Mouse (Mus musculus) spleen, postnatal 36 days (tissue): ENCODE results near the gene Actn4.

ENCODE experiments used
- DNase-seq, 2 experiments: peaks; one replicate each; pipeline ENCODE4 v3.0.0; 2022; ENCODE audit warnings: low spot score in 2 of 2, mixed read lengths in 1 of 2

Gene Actn4

GRCm38 (mm10) chr7:28950346-28951037 is 11.6 kb downstream of the Actn4 start:
- DNase-seq: no peak

DNA sequence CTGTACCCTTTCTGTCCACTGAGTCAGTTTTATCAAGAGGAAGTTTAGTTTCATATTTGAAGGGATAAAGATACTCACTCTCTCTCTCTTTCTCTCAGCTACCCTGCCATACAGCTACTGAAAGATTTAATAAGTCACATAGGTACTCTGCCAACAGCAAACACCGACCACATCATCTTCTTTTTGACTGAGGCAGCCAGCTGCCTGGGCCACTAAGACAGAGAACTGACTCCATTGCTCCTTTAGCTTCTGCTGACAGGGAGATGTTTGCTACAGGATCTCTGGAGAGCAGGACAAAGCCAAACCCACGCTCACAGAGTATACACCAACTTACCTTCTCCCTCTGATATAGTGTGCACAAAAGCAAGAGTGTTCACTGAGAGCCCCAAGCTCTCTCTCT is 12.8 kb downstream of the Actn4 start:
- no peak for DNase-seq

- no peak for DNase-seq
Observed at GRCm38 (mm10) chr7:28948746-28949145, 13.4 kb downstream of the Actn4 start.

DNA sequence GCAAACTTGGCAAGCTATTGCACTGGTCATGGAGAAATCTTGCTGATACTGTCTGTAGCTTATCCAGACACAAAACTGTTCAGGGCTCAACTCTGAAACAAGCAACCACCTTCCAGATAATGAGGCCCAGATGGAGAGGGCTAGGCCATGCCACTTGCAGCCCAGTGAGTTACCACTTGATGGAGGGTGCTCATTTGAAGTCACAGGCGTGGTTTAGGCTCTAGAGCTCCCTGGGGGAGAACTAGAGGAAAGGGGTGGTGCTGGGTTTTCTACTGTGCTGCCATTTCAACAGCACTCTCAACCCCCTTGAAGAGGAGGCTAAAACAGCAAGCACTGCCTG is 15.9 kb downstream of the Actn4 start:
- DNase-seq: no peak

DNA sequence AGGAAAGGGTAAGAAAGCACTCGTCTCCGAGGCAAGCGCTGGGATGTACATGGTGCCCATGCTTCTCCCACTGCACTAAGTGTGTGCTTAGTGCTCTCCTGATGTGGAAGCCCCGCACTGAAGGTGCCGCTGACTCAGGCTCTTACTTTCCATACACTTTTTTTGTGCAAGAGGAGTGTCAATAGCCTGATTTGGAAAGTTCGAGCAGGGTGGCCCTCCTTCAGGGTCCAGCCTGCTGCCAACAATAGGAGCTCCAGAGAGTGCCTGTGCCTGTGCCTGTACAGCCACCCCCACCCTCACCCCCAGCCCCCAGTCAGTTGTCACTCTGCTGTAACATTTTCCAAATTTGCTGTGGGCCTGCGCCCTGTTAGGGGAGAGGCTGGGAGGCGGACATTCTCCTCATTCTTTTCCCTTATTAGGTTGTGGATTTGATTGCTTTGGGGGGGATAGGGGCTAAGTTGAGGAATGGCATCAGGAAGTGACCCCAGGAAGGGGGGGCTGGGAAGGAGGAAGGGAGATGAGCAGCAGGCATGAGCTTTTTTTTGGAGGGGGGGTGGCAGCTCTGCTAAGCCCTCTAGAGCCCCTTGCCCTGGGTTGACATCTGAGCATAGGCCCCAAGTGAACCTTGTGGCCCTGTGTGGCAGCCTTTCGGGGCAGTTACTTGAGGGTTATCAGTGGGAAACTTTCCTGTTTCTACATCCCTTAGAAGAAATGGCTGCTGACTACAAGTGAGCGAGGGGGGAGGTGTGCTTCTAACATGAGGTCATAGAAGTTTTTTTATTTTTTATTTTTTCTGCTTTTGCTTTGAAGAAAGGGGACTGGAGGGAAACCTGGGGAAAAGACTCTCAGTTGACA is 16.5 kb downstream of the Actn4 start:
- no peak for DNase-seq

GRCm38 (mm10) chr7:28944756-28945415 is 17.3 kb downstream of the Actn4 start:
- DNase-seq: no peak

DNA sequence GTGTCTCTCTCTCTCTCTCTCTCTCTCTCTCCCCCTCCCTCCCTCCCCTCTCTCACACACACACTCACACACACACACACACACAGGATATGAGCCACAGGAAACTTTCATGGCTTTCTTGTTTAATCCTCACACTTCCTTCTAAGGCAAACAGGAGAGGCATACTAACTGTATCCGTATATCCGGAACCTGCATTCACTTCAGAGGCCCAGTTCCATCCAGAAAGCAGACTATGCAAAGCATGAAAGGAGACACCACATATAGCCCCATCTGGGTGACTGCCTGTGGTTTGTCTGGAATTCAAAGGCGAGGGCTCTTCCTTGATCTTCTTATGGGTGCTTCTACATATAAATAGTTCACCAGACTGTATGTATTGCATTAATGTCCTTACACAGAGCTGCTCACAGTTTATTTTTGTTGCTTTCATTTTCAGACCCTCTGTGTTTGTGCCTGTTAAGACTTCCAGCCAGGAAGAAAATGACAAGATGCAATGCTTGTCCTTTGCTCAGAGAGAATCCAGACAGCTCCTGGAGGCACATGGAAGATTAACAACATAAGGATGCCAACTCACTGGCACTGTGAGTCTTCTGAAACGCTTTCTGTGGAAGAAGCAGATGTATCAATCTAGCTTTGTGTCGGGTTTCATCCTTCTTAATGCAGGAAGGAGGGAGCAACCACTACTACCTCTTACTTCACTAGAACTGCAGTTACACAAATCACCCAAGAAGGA is 18.5 kb downstream of the Actn4 start:
- DNase-seq: no peak

GRCm38 (mm10) chr7:28941542-28941941 is 20.6 kb downstream of the Actn4 start:
- no peak for DNase-seq

- no peak for DNase-seq
Observed at GRCm38 (mm10) chr7:28941129-28941528, 21.0 kb downstream of the Actn4 start.

GRCm38 (mm10) chr7:28939418-28940183 is 22.5 kb downstream of the Actn4 start:
- no peak for DNase-seq

DNA sequence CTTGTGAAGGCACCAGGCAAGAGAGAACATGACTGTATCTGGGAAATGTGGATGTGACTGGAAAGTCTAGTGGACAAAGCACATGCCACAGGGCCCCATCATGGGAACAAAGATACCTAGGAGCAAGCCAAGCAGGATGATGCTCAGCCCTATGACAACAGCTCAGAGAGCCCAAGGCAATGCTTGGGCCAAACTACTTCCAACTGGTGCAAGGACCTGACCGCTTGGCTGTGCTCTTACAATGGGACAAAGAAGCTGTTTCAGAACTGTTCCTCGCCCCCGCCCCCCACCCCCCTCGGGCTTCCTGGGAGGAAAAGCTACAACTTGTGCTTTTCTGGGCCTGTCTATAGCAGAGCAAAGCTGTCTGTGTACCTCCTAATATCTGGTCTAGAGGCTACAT is 23.5 kb downstream of the Actn4 start:
- no peak for DNase-seq

GRCm38 (mm10) chr7:28936787-28937186 is 25.4 kb downstream of the Actn4 start:
- DNase-seq: no peak

DNA sequence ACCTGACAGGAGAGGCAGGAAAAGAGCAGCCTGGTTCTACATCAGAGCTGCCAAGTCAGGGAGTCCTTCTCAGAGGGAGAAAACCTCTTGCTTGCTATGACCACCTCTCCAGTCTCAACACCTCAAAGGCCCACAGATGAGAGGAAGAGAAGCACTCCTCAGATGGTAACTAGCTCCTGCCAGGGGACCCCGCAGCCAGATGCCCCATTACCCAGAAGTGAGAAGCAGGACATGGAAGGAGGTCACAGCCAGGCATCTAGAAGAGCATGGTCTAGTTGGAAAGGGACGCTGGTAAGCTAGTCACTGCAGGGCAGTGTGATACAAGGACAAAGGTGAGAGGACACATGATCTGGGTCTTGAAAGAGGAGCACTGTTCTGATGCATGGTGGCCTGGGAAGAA is 28.3 kb downstream of the Actn4 start:
- DNase-seq: no peak

GRCm38 (mm10) chr7:28932421-28933041 is 29.6 kb downstream of the Actn4 start:
- no peak for DNase-seq

GRCm38 (mm10) chr7:28931695-28932039 is 30.5 kb downstream of the Actn4 start:
- no peak for DNase-seq

DNA sequence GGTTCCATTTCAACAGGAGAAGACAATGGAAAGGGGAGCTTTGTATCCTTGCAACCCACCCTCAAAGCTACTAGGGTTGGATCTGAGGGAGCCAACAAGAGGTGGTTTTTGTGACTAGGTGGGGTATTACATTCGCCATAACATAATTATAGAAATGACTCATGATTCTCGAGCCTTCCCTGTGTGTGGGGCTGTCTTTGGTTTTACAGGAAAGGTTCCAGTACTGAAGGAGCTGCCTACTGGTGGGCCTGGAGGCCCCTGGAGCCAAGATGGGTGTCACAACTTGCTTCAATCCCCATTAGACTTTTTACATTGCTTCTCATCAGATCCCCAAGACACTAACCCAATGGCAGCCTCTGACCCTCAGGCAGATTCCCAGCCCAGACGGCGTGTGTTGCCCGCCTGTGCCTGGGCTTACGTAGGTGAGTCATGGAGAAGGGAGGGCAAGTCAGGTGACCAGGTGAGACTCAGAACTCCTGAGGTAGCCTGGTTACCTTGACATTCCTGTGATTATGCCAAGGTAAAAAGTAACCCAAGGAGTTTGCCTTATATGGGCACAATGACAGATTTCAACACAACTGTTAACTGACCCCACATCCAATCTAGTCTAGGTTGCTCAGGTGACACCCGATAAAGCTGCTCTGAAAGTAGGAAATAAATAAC is 31.0 kb downstream of the Actn4 start:
- no peak for DNase-seq

DNA sequence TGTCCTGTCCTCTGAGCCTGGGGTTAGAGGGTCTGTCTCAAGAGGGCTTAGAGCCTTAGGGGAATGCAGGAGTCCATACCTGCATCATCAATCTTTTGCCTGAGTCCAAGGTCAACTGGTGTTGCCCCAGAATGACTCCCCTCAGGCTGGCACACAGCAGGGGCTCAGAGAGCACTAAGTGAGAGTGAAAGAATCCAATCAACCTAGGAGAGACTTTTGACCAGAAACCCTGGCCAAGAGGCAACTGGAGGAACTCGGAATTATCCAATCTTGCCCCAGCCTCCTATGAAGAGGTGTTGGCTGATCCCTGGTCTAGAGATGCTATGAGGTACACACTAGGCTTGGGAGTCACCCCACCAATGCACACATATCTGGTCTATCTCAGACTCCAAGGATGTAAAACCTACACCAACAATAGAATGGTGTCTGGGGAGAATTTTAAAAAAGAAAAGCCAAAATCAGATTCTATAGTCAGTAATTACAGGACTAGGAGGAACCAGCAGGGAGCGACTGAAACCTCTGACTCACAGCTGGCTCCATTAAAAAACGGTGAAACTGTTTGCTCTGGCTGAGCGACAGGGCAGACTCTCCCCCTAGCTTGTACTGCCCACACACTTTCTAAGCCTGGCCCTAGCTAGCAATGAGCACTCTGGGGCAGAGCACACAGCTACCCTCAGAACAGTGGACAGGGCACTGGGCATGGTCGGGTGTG is 31.7 kb downstream of the Actn4 start:
- DNase-seq: no peak

DNA sequence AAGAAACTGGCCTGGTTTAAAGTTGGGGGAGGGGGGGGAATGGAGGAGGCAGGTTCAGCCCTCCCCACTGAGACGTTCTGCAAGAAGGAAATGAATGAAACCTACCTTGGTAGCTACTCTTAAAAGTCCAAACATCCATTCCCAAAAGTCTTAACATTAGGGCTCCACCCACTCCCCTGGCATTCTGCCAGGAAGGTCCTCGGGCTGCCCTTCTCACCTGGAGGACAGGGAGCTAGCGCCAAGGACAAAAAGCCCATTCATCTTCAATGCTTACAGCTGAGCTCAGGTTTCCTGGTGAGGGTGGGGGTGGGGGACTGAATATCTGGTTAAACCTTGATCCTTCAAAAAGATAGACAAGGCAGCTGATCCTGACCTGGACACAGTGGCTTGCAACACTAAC is 32.8 kb downstream of the Actn4 start:
- no peak for DNase-seq

DNA sequence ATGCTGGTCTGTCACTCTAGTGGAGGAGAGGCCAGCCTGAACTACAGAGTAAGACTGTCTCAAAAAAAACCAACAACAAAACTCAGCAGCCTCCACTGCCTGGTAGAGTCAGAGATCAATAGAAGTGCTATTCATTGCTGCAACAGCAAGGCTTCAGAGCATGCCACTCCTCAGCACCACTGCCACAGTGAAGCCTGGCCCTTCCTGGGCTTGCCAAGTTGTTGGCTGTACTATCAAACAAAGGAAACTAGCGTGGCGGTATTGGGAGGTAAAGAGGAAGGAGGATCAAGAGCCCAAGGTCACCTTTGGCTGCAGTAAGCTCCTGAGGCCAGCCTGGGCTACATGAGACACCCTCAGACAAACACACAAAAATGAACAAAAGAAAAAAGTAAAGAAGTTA is 36.0 kb downstream of the Actn4 start:
- no peak for DNase-seq

- DNase-seq: no peak
Observed at GRCm38 (mm10) chr7:28925317-28925716, 36.8 kb downstream of the Actn4 start.
